Mouse (Mus musculus) bone marrow macrophage, adult 2 months (primary cell): ENCODE data around the gene Nav2. TPM values are rescaled to one million over a fixed set of nuclear protein-coding genes. Genes with fewer than 3 reads are reported as not detected.

Source experiments
- H3K27ac ChIP-seq: 2 replicates; pipeline ENCODE4 v1.5.1; 2012; ENCODE audit warnings: low read depth, low read length; ENCODE audit not compliant: insufficient read depth
- H3K4me1 ChIP-seq: 2 replicates; pipeline ENCODE4 v1.6.1; 2012; ENCODE audit warnings: low read length; ENCODE audit not compliant: control insufficient read depth, insufficient read depth
- H3K4me3 ChIP-seq: 2 replicates; pipeline ENCODE4 v1.5.1; 2012; ENCODE audit warnings: mild to moderate bottlenecking, low read length, moderate library complexity; ENCODE audit not compliant: insufficient read depth
- CTCF ChIP-seq: IDR thresholded peaks from 2 replicates; pipeline ENCODE4 v1.5.1; 2012; ENCODE audit warnings: low read depth, mild to moderate bottlenecking, low read length, moderate library complexity
- POLR2A ChIP-seq: IDR thresholded peaks from 2 replicates; pipeline ENCODE4 v1.6.1; 2012; ENCODE audit warnings: mild to moderate bottlenecking, low read depth, low read length, borderline replicate concordance
- polyA plus RNA-seq: library from polyadenylated mRNA; stranded (reverse); fragments of >200 nt; gene quantifications from 2 replicates; pipeline ENCODE4 v1.2.4, GENCODE M21; 2012; ENCODE audit not compliant: missing spikeins, insufficient read depth, insufficient read length

Gene Nav2
- polyA plus RNA-seq, 1 experiment: 22.2 TPM

GRCm38 (mm10) chr7:49012027-49012426 is 103.5 kb downstream of the Nav2 start:
- peaks cover 5% of the 10 kb centered on the region for H3K4me1 ChIP-seq
- no peak overlapping the region for H3K4me3 ChIP-seq
- TF ChIP-seq POLR2A (no peak), CTCF (no peak)
- H3K27ac ChIP-seq: no peak overlapping the region

GRCm38 (mm10) chr7:49014480-49014879 is 106.0 kb downstream of the Nav2 start:
- H3K4me3 ChIP-seq: no peak overlapping the region
- no peak overlapping the region for H3K27ac ChIP-seq
- TF ChIP-seq CTCF (no peak), POLR2A (no peak)
- no peaks in the 10 kb centered on the region for H3K4me1 ChIP-seq

- H3K4me1 ChIP-seq: no peaks in the 10 kb centered on the region
- no peak overlapping the region for H3K27ac ChIP-seq
- no peak overlapping the region for H3K4me3 ChIP-seq
- no peak for TF ChIP-seq POLR2A
- TF ChIP-seq CTCF: no peak
These were observed 106.8 kb downstream of the Nav2 start for GRCm38 (mm10) chr7:49015297-49015696.

- Histone ChIP-seq H3K4me3 (no peak overlapping the region), H3K27ac (no peak overlapping the region), H3K4me1 (no peaks in the 10 kb centered on the region)
- TF ChIP-seq POLR2A: no peak
- TF ChIP-seq CTCF: no peak
These were observed 107.6 kb downstream of the Nav2 start for GRCm38 (mm10) chr7:49016088-49016487.

- Histone ChIP-seq H3K4me1 (no peaks in the 10 kb centered on the region), H3K27ac (no peak overlapping the region), H3K4me3 (no peak overlapping the region)
- TF ChIP-seq CTCF: no peak
- TF ChIP-seq POLR2A: no peak
These were observed 109.3 kb downstream of the Nav2 start for GRCm38 (mm10) chr7:49017794-49018193.

GRCm38 (mm10) chr7:49018478-49018914 is 110.0 kb downstream of the Nav2 start:
- Histone ChIP-seq H3K27ac (no peak overlapping the region), H3K4me1 (no peaks in the 10 kb centered on the region), H3K4me3 (no peak overlapping the region)
- TF ChIP-seq CTCF: no peak
- TF ChIP-seq POLR2A: no peak

GRCm38 (mm10) chr7:49025026-49025815 is 116.7 kb downstream of the Nav2 start:
- no peak overlapping the region for H3K4me3 ChIP-seq

GRCm38 (mm10) chr7:49025991-49026390 is 117.5 kb downstream of the Nav2 start:
- TF ChIP-seq CTCF: no peak
- no peak for TF ChIP-seq POLR2A
- H3K4me1 ChIP-seq: no peaks in the 10 kb centered on the region

More at GRCm38 (mm10) chr7:49025026-49025815, 116.7 kb downstream of the Nav2 start:
- no peaks in the 10 kb centered on the region for H3K4me1 ChIP-seq
- no peak overlapping the region for H3K27ac ChIP-seq
- no peak for TF ChIP-seq CTCF
- TF ChIP-seq POLR2A: no peak

GRCm38 (mm10) chr7:49026466-49026865 is 118.0 kb downstream of the Nav2 start:
- no peaks in the 10 kb centered on the region for H3K4me1 ChIP-seq
- no peak overlapping the region for H3K4me3 ChIP-seq
- TF ChIP-seq CTCF: no peak
- no peak for TF ChIP-seq POLR2A
- H3K27ac ChIP-seq: no peak overlapping the region

More at GRCm38 (mm10) chr7:49025991-49026390, 117.5 kb downstream of the Nav2 start:
- H3K27ac ChIP-seq: no peak overlapping the region
- H3K4me3 ChIP-seq: no peak overlapping the region

GRCm38 (mm10) chr7:49029282-49030012 is 120.9 kb downstream of the Nav2 start:
- Histone ChIP-seq H3K4me1 (no peaks in the 10 kb centered on the region), H3K27ac (no peak overlapping the region), H3K4me3 (no peak overlapping the region)
- TF ChIP-seq POLR2A: no peak
- no peak for TF ChIP-seq CTCF
